Mouse (Mus musculus): Measurements from ENCODE around the gene Sipa1l2.

GRCm38 (mm10) chr8:125385519-125386150, 184.0 kb downstream of the Sipa1l2 start:
- TF ChIP-seq CTCF (IDR thresholded peaks at IDR 0.05; ENCODE audit: low read depth, low read length) (no peak), GATA1 (IDR thresholded peaks at IDR 0.05; ENCODE audit: borderline replicate concordance, low read length) (no peak), POLR2AphosphoS5 (IDR thresholded peaks at IDR 0.05; ENCODE audit: insufficient replicate concordance, low read depth, low read length) (no peak), TAL1 (conservative IDR thresholded peaks at IDR 0.05; ENCODE audit: low read depth, low read length) (no peak)
